Mouse (Mus musculus): Measurements from ENCODE around the gene Neb. TPM values are rescaled to one million over a fixed set of nuclear protein-coding genes. Genes with fewer than 3 reads are reported as not detected.

Neb gene
- polyA plus RNA-seq, 2 experiments: 0.13 to 0.18 TPM

- H3K27me3 ChIP-seq (ENCODE audit: control insufficient read depth, insufficient read depth, low read length): no peaks in the 10 kb centered on the region
- H3K4me3 ChIP-seq (ENCODE audit: insufficient read depth in 1 of 2, low read depth in 2 of 2, low read length in 2 of 2): no peak overlapping the region
- TF ChIP-seq CTCF (IDR thresholded peaks at IDR 0.05; ENCODE audit: low read depth) (no peak), EP300 (IDR thresholded peaks at IDR 0.05; ENCODE audit: low read depth) (no peak)
- H3K4me1 ChIP-seq (replicated peaks; ENCODE audit: control insufficient read depth in 2 of 2, insufficient read depth in 2 of 2, low read length in 1 of 2): no peaks in the 10 kb centered on the region
- DNase-seq (ENCODE audit: low read depth in 3 of 3, low spot score in 3 of 3) (no peak), ATAC-seq (ENCODE audit: insufficient read depth) (no peak)
- no peak overlapping the region for H3K4me2 ChIP-seq (ENCODE audit: low read depth)
- H3K9ac ChIP-seq (replicated peaks): no peak overlapping the region
- no peaks in the 10 kb centered on the region for H3K36me3 ChIP-seq (replicated peaks; ENCODE audit: control insufficient read depth, insufficient read depth, low read depth)
- H3K27ac ChIP-seq: no peak overlapping the region
- 61% methylated on average over 9 of the region's 9 CpGs for WGBS (ENCODE audit: insufficient replicate concordance)
- H3K9me3 ChIP-seq (ENCODE audit: control insufficient read depth, low read length): no peaks in the 10 kb centered on the region
Observed at GRCm38 (mm10) chr2:52177726-52178125, 200.5 kb downstream of the Neb start.

- DNase-seq (ENCODE audit: low read depth in 3 of 3, low spot score in 3 of 3) (no peak), ATAC-seq (ENCODE audit: insufficient read depth) (no peak)
- Histone ChIP-seq H3K9me3 (ENCODE audit: control insufficient read depth, low read length) (no peaks in the 10 kb centered on the region), H3K36me3 (replicated peaks; ENCODE audit: control insufficient read depth, insufficient read depth, low read depth) (no peaks in the 10 kb centered on the region), H3K4me1 (replicated peaks; ENCODE audit: control insufficient read depth in 2 of 2, insufficient read depth in 2 of 2, low read length in 1 of 2) (no peaks in the 10 kb centered on the region), H3K27ac (no peak overlapping the region), H3K4me2 (ENCODE audit: low read depth) (no peak overlapping the region), H3K4me3 (ENCODE audit: insufficient read depth in 1 of 2, low read depth in 2 of 2, low read length in 2 of 2) (no peak overlapping the region), H3K27me3 (ENCODE audit: control insufficient read depth, insufficient read depth, low read length) (no peaks in the 10 kb centered on the region), H3K9ac (replicated peaks) (no peak overlapping the region)
- TF ChIP-seq CTCF (IDR thresholded peaks at IDR 0.05; ENCODE audit: low read depth) (no peak), EP300 (IDR thresholded peaks at IDR 0.05; ENCODE audit: low read depth) (no peak)
- 79% methylated on average over 7 of the region's 7 CpGs for WGBS (ENCODE audit: insufficient replicate concordance)
Observed at GRCm38 (mm10) chr2:52177184-52177583, 201.1 kb downstream of the Neb start.

GRCm38 (mm10) chr2:52176537-52176936 is 201.7 kb downstream of the Neb start:
- no peak for TF ChIP-seq EP300 (IDR thresholded peaks at IDR 0.05; ENCODE audit: low read depth)
- no peak for TF ChIP-seq CTCF (IDR thresholded peaks at IDR 0.05; ENCODE audit: low read depth)
- ATAC-seq (ENCODE audit: insufficient read depth) (no peak), DNase-seq (ENCODE audit: low read depth in 3 of 3, low spot score in 3 of 3) (no peak)
- no peaks in the 10 kb centered on the region for H3K36me3 ChIP-seq (replicated peaks; ENCODE audit: control insufficient read depth, insufficient read depth, low read depth)
- no peaks in the 10 kb centered on the region for H3K9me3 ChIP-seq (ENCODE audit: control insufficient read depth, low read length)
- H3K4me2 ChIP-seq (ENCODE audit: low read depth): no peak overlapping the region
- H3K4me1 ChIP-seq (replicated peaks; ENCODE audit: control insufficient read depth in 2 of 2, insufficient read depth in 2 of 2, low read length in 1 of 2): no peaks in the 10 kb centered on the region
- H3K4me3 ChIP-seq (ENCODE audit: insufficient read depth in 1 of 2, low read depth in 2 of 2, low read length in 2 of 2): no peak overlapping the region
- WGBS (ENCODE audit: insufficient replicate concordance): 34% methylated on average over 8 of the region's 8 CpGs
- H3K9ac ChIP-seq (replicated peaks): no peak overlapping the region
- no peaks in the 10 kb centered on the region for H3K27me3 ChIP-seq (ENCODE audit: control insufficient read depth, insufficient read depth, low read length)
- no peak overlapping the region for H3K27ac ChIP-seq

GRCm38 (mm10) chr2:52174951-52175350 is 203.3 kb downstream of the Neb start:
- ATAC-seq (ENCODE audit: insufficient read depth) (no peak), DNase-seq (ENCODE audit: low read depth in 3 of 3, low spot score in 3 of 3) (no peak)
- H3K27ac ChIP-seq: no peak overlapping the region
- H3K9ac ChIP-seq (replicated peaks): no peak overlapping the region
- no peak overlapping the region for H3K4me3 ChIP-seq (ENCODE audit: insufficient read depth in 1 of 2, low read depth in 2 of 2, low read length in 2 of 2)
- TF ChIP-seq CTCF (IDR thresholded peaks at IDR 0.05; ENCODE audit: low read depth): no peak
- TF ChIP-seq EP300 (IDR thresholded peaks at IDR 0.05; ENCODE audit: low read depth): no peak
- no peak overlapping the region for H3K4me2 ChIP-seq (ENCODE audit: low read depth)
- WGBS (ENCODE audit: insufficient replicate concordance): 76% methylated on average over 4 of the region's 4 CpGs
- no peaks in the 10 kb centered on the region for H3K4me1 ChIP-seq (replicated peaks; ENCODE audit: control insufficient read depth in 2 of 2, insufficient read depth in 2 of 2, low read length in 1 of 2)
- H3K27me3 ChIP-seq (ENCODE audit: control insufficient read depth, insufficient read depth, low read length): no peaks in the 10 kb centered on the region
- H3K36me3 ChIP-seq (replicated peaks; ENCODE audit: control insufficient read depth, insufficient read depth, low read depth): no peaks in the 10 kb centered on the region
- no peaks in the 10 kb centered on the region for H3K9me3 ChIP-seq (ENCODE audit: control insufficient read depth, low read length)

GRCm38 (mm10) chr2:52169243-52170005 is 208.8 kb downstream of the Neb start:
- no peaks in the 10 kb centered on the region for H3K4me1 ChIP-seq (replicated peaks; ENCODE audit: control insufficient read depth in 2 of 2, insufficient read depth in 2 of 2, low read length in 1 of 2)
- H3K9me3 ChIP-seq (ENCODE audit: control insufficient read depth, low read length): no peaks in the 10 kb centered on the region
- TF ChIP-seq CTCF (IDR thresholded peaks at IDR 0.05; ENCODE audit: low read depth) (no peak), EP300 (IDR thresholded peaks at IDR 0.05; ENCODE audit: low read depth) (no peak)
- H3K27ac ChIP-seq: no peak overlapping the region
- H3K36me3 ChIP-seq (replicated peaks; ENCODE audit: control insufficient read depth, insufficient read depth, low read depth): no peaks in the 10 kb centered on the region
- ATAC-seq (ENCODE audit: insufficient read depth): no peak
- no peak overlapping the region for H3K9ac ChIP-seq (replicated peaks)
- H3K4me3 ChIP-seq (ENCODE audit: insufficient read depth in 1 of 2, low read depth in 2 of 2, low read length in 2 of 2): no peak overlapping the region
- no peaks in the 10 kb centered on the region for H3K27me3 ChIP-seq (ENCODE audit: control insufficient read depth, insufficient read depth, low read length)
- no peak overlapping the region for H3K4me2 ChIP-seq (ENCODE audit: low read depth)
- no peak for DNase-seq (ENCODE audit: low read depth in 3 of 3, low spot score in 3 of 3)
- 48% methylated on average over 7 of the region's 7 CpGs for WGBS (ENCODE audit: insufficient replicate concordance)
